Mouse (Mus musculus): ENCODE measurements around the gene Inava. TPM values are rescaled to one million over a fixed set of nuclear protein-coding genes. Genes with fewer than 3 reads are reported as not detected.

Gene Inava
- total and polyA plus RNA-seq, 3 experiments: 0.34 TPM; not detected in 1

GRCm38 (mm10) chr1:136266127-136266526, 32.1 kb upstream of the Inava start:
- peaks cover 19 to 31% of the 10 kb centered on the region in 2 experiments for H3K4me1 ChIP-seq (ENCODE audit: control insufficient read depth in 1 of 2, insufficient read depth in 2 of 2)
- in situ Hi-C loops (cut with MboI; ENCODE audit: low pct_ligation_motif_present, low pct_unique_long_range_greater_than_20kb, low sequenced_read_pairs): no loop called here
- H3K4me2 ChIP-seq (ENCODE audit: insufficient read depth, low read depth, poor library complexity, severe bottlenecking): no peak overlapping the region
- H3K9ac ChIP-seq (ENCODE audit: insufficient read depth, low read depth): no peak overlapping the region
- no peaks in the 10 kb centered on the region for H3K9me3 ChIP-seq (replicated peaks; ENCODE audit: low read length)
- dilution Hi-C loops (cut with MboI; ENCODE audit: extremely low pct_ligation_motif_present, extremely low pct_unique_long_range_greater_than_20kb, low sequenced_read_pairs): no loop called here
- no peak overlapping the region for H3K27ac ChIP-seq (ENCODE audit: insufficient read depth, low read depth)
- TF ChIP-seq JUN (IDR thresholded peaks at IDR 0.05; ENCODE audit: insufficient read depth, low read depth, low read length): no peak
- H3K4me3 ChIP-seq (replicated peaks in 1 of 3; ENCODE audit: low read depth in 2 of 3, low read length in 2 of 3, poor library complexity in 1 of 3): no peak overlapping the region
- no peaks in the 10 kb centered on the region for H3K79me2 ChIP-seq (replicated peaks; ENCODE audit: control insufficient read depth, extremely low read depth, insufficient read depth, poor library complexity, severe bottlenecking)
- H3K36me3 ChIP-seq (replicated peaks in 1 of 2; ENCODE audit: control insufficient read depth in 1 of 2, insufficient read depth in 1 of 2, low read length in 1 of 2): peaks cover 6 to 24% of the 10 kb centered on the region in 2 experiments
- no peaks in the 10 kb centered on the region for H3K27me3 ChIP-seq (replicated peaks)
- no peak for DNase-seq (ENCODE audit: extremely low read depth)

GRCm38 (mm10) chr1:136263355-136263754, 29.3 kb upstream of the Inava start:
- H3K36me3 ChIP-seq (replicated peaks in 1 of 2; ENCODE audit: control insufficient read depth in 1 of 2, insufficient read depth in 1 of 2, low read length in 1 of 2): peaks cover 3 to 7% of the 10 kb centered on the region in 2 experiments
- peak; percentile 21 for DNase-seq (ENCODE audit: extremely low read depth)
- dilution Hi-C loops (cut with MboI; ENCODE audit: extremely low pct_ligation_motif_present, extremely low pct_unique_long_range_greater_than_20kb, low sequenced_read_pairs) (no loop called here), in situ Hi-C loops (cut with MboI; ENCODE audit: low pct_ligation_motif_present, low pct_unique_long_range_greater_than_20kb, low sequenced_read_pairs) (no loop called here)
- no peak overlapping the region for H3K4me3 ChIP-seq (replicated peaks in 1 of 3; ENCODE audit: low read depth in 2 of 3, low read length in 2 of 3, poor library complexity in 1 of 3)
- H3K27ac ChIP-seq (ENCODE audit: insufficient read depth, low read depth): no peak overlapping the region
- no peak overlapping the region for H3K4me2 ChIP-seq (ENCODE audit: insufficient read depth, low read depth, poor library complexity, severe bottlenecking)
- peaks cover 22 to 35% of the 10 kb centered on the region in 2 experiments for H3K4me1 ChIP-seq (ENCODE audit: control insufficient read depth in 1 of 2, insufficient read depth in 2 of 2)
- peaks cover 14% of the 10 kb centered on the region for H3K9me3 ChIP-seq (replicated peaks; ENCODE audit: low read length)
- no peaks in the 10 kb centered on the region for H3K79me2 ChIP-seq (replicated peaks; ENCODE audit: control insufficient read depth, extremely low read depth, insufficient read depth, poor library complexity, severe bottlenecking)
- no peak overlapping the region for H3K9ac ChIP-seq (ENCODE audit: insufficient read depth, low read depth)
- H3K27me3 ChIP-seq (replicated peaks): no peaks in the 10 kb centered on the region
- TF ChIP-seq POLR2A (IDR thresholded peaks at IDR 0.05; ENCODE audit: low read depth, low read length) (no peak), NELFE (IDR thresholded peaks at IDR 0.05; ENCODE audit: low read depth, low read length) (no peak), RCOR1 (conservative IDR thresholded peaks at IDR 0.05; ENCODE audit: low read depth, low read length) (peak; percentile 85; the same call in 1 of the 2 replicates), NRF1 (IDR thresholded peaks at IDR 0.05; ENCODE audit: low read depth, low read length) (no peak), RAD21 (IDR thresholded peaks at IDR 0.05; ENCODE audit: low read depth, low read length) (no peak), MAFK (IDR thresholded peaks at IDR 0.05; ENCODE audit: insufficient replicate concordance, low read length) (no peak), MAX (IDR thresholded peaks at IDR 0.05; ENCODE audit: low read length) (peak; percentile 33; the same call in 1 of the 2 replicates), MAZ (IDR thresholded peaks at IDR 0.05; ENCODE audit: low read depth, low read length) (peak; percentile 64), IRF4 (IDR thresholded peaks at IDR 0.05; ENCODE audit: low read depth, low read length) (peak; percentile 97), PAX5 (IDR thresholded peaks at IDR 0.05; ENCODE audit: low read length) (no peak), JUND (conservative IDR thresholded peaks at IDR 0.05; ENCODE audit: low read depth, low read length) (peak; percentile 41; the same call in 1 of the 2 replicates), HCFC1 (IDR thresholded peaks at IDR 0.05; ENCODE audit: low read depth, low read length) (no peak), CHD1 (IDR thresholded peaks at IDR 0.05; ENCODE audit: low read depth, low read length) (no peak), USF1 (IDR thresholded peaks at IDR 0.05; ENCODE audit: low read depth, low read length) (no peak), UBTF (IDR thresholded peaks at IDR 0.05; ENCODE audit: low read depth, low read length) (no peak), KAT2A (IDR thresholded peaks at IDR 0.05; ENCODE audit: insufficient replicate concordance, low read length) (no peak), MEF2A (IDR thresholded peaks at IDR 0.05; ENCODE audit: borderline replicate concordance, low read depth, low read length) (peak; percentile 61; the same call in 1 of the 2 replicates), CHD2 (IDR thresholded peaks at IDR 0.05; ENCODE audit: low read length) (no peak), TCF12 (IDR thresholded peaks at IDR 0.05; ENCODE audit: low read depth, low read length) (peak; percentile 77), EP300 (IDR thresholded peaks at IDR 0.05; ENCODE audit: low read length) (peak; percentile 90), ZC3H11A (IDR thresholded peaks at IDR 0.05; ENCODE audit: low read depth, low read length) (no peak), MXI1 (IDR thresholded peaks at IDR 0.05; ENCODE audit: low read depth, low read length) (no peak), E2F4 (IDR thresholded peaks at IDR 0.05; ENCODE audit: insufficient replicate concordance, low read depth, low read length) (no peak), BHLHE40 (IDR thresholded peaks at IDR 0.05; ENCODE audit: low read depth, low read length) (peak; percentile 47; the same call in 1 of the 2 replicates), SIN3A (IDR thresholded peaks at IDR 0.05; ENCODE audit: low read length) (peak; percentile 48), POLR2AphosphoS2 (IDR thresholded peaks at IDR 0.05; ENCODE audit: low read depth, low read length) (no peak), JUN (IDR thresholded peaks at IDR 0.05; ENCODE audit: insufficient read depth, low read depth, low read length) (peak; percentile 59; the same call in 1 of the 2 replicates), USF2 (conservative IDR thresholded peaks at IDR 0.05; ENCODE audit: low read depth, low read length) (no peak), ETS1 (conservative IDR thresholded peaks at IDR 0.05; ENCODE audit: low read depth, low read length) (peak; percentile 35; the same call in 1 of the 2 replicates), MYC (IDR thresholded peaks at IDR 0.05; ENCODE audit: low read depth, low read length) (peak; percentile 42; the same call in 1 of the 2 replicates), ZMIZ1 (IDR thresholded peaks at IDR 0.05; ENCODE audit: low read depth, low read length) (no peak), ZKSCAN1 (IDR thresholded peaks at IDR 0.05; ENCODE audit: borderline replicate concordance, low read depth, low read length) (no peak), ELF1 (IDR thresholded peaks at IDR 0.05; ENCODE audit: low read depth, low read length) (0 out of 2 replicates have a peak, but pooled peaks have one; percentile 14)
